Mouse (Mus musculus) forebrain, embryonic 12.5 days (tissue): ENCODE measurements around the gene Kcnq5. TPM values are rescaled to one million over a fixed set of nuclear protein-coding genes. Genes with fewer than 3 reads are reported as not detected.
"Not testable (repeated sequence)": the region's sequence is repeated elsewhere in the genome, so short reads cannot be mapped to it uniquely, and the experiment has no call there.

Experiments used
- ATAC-seq: fragments of 200-750 bp; cut with Nextera tagmentation; 2 replicates; pipeline ENCODE4 v1.8.0; 2017; ENCODE audit warnings: moderate TSS enrichment; ENCODE audit not compliant: low FRiP score
- H3K27ac ChIP-seq: fragments of 300-500 bp; sonication (generic); 2 replicates; pipeline ENCODE4 v1.5.1; 2016; ENCODE audit warnings: mild to moderate bottlenecking
- H3K27me3 ChIP-seq: fragments of 300-500 bp; sonication (generic); 2 replicates; pipeline ENCODE4 v1.6.1; 2016; ENCODE audit warnings: mild to moderate bottlenecking
- H3K36me3 ChIP-seq: fragments of 300-500 bp; sonication (generic); replicated peaks from 2 replicates; pipeline ENCODE4 v1.6.1; 2016; ENCODE audit warnings: mild to moderate bottlenecking
- H3K4me1 ChIP-seq: fragments of 300-500 bp; sonication (generic); 2 replicates; pipeline ENCODE4 v1.6.1; 2016
- H3K4me2 ChIP-seq: fragments of 300-500 bp; sonication (generic); 2 replicates; pipeline ENCODE4 v1.6.1; 2016; ENCODE audit warnings: mild to moderate bottlenecking, moderate library complexity
- H3K4me3 ChIP-seq: fragments of 300-500 bp; sonication (generic); replicated peaks from 2 replicates; pipeline ENCODE4 v1.5.1; 2016; ENCODE audit warnings: mild to moderate bottlenecking
- H3K9ac ChIP-seq: fragments of 300-500 bp; sonication (generic); 2 replicates; pipeline ENCODE4 v1.6.1; 2016; ENCODE audit warnings: mild to moderate bottlenecking
- H3K9me3 ChIP-seq: fragments of 300-500 bp; sonication (generic); 2 replicates; pipeline ENCODE4 v1.6.1; 2016
- WGBS: fragments of 180-500 bp; shearing (Covaris S2); methylation state at CpG from one replicate; pipeline ENCODE4 v1.1.7; 2016; 5-methylcytosine and 5-hydroxymethylcytosine counted together
- polyA plus RNA-seq: library from polyadenylated mRNA; unstranded; fragments of >200 nt; fragmentation: Nextera tagmentation; extraction: Ambion mirVana; gene quantifications from 2 replicates; pipeline ENCODE4 v1.2.1, GENCODE M21; 2016

Kcnq5 gene
- polyA plus RNA-seq, 1 experiment from 2014 or later = 0.88 TPM

GRCm38 (mm10) chr1:21431666-21432065, 530.1 kb downstream of the Kcnq5 start:
- Histone ChIP-seq H3K4me3 (no peak overlapping the region), H3K4me2 (no peak overlapping the region), H3K36me3 (no peaks in the 10 kb centered on the region), H3K4me1 (no peaks in the 10 kb centered on the region), H3K9ac (no peak overlapping the region), H3K27me3 (no peaks in the 10 kb centered on the region), H3K9me3 (no peaks in the 10 kb centered on the region), H3K27ac (no peak overlapping the region)
- WGBS = 93% methylated on average over 3 of the region's 3 CpGs
- ATAC-seq = no peak

GRCm38 (mm10) chr1:21428079-21428478, 533.7 kb downstream of the Kcnq5 start:
- no peaks in the 10 kb centered on the region for H3K9me3 ChIP-seq
- no peaks in the 10 kb centered on the region for H3K4me1 ChIP-seq
- WGBS = 83% methylated on average over 4 of the region's 4 CpGs
- no peaks in the 10 kb centered on the region for H3K27me3 ChIP-seq
- no peaks in the 10 kb centered on the region for H3K36me3 ChIP-seq
- H3K27ac ChIP-seq = no peak overlapping the region
- H3K4me3 ChIP-seq = no peak overlapping the region
- no peak overlapping the region for H3K4me2 ChIP-seq
- no peak overlapping the region for H3K9ac ChIP-seq
- no peak for ATAC-seq

DNA sequence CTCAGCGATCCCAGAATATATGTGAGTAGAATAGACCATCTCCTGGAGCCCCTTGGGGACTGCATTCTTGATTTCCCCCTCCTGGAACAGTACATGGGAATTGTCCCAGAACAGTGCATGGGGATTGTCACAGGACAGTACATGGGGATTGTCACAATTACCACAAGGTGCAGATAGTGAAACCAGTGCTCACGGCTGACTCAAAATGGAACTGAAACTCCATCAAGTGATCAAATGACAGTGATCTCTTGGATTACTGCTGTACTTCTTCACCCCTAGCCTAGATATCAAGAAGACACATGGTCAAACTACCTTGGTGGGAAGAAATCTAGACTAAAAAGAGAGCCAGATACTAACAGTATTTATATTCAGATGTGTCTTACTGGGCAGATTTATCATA, 536.1 kb downstream of the Kcnq5 start:
- H3K4me2 ChIP-seq = no peak overlapping the region
- no peak overlapping the region for H3K9ac ChIP-seq
- no peaks in the 10 kb centered on the region for H3K36me3 ChIP-seq
- H3K4me3 ChIP-seq = no peak overlapping the region
- no peaks in the 10 kb centered on the region for H3K27me3 ChIP-seq
- no peaks in the 10 kb centered on the region for H3K4me1 ChIP-seq
- WGBS = 87% methylated on average over 2 of the region's 2 CpGs
- H3K9me3 ChIP-seq = no peaks in the 10 kb centered on the region
- ATAC-seq = no peak
- H3K27ac ChIP-seq = no peak overlapping the region

DNA sequence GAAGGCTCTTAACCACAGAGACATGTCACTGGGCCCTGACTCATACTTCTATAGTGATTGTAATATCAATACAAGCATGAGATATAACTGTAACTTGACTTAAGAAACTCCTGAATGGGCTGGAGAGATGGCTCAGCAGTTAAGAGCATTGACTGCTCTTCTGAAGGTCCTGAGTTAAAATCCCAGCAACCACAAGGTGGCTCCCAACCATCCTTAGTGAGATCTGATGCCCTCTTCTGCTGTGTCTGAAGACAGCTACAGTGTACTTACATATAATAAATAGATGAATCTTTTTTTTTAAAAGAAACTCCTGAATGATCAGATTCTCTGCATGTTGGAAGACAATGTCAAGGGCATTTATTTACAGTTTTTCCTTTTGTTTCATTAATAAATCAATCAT, 542.4 kb downstream of the Kcnq5 start:
- no peak overlapping the region for H3K27ac ChIP-seq
- H3K36me3 ChIP-seq = no peaks in the 10 kb centered on the region
- no peak overlapping the region for H3K4me3 ChIP-seq

GRCm38 (mm10) chr1:21412197-21412555, 549.6 kb downstream of the Kcnq5 start:
- Histone ChIP-seq H3K27me3 (no peaks in the 10 kb centered on the region), H3K36me3 (no peaks in the 10 kb centered on the region), H3K9ac (no peak overlapping the region), H3K27ac (no peak overlapping the region), H3K4me1 (peaks cover 4% of the 10 kb centered on the region; the same call in 1 of the 2 replicates), H3K4me2 (no peak overlapping the region), H3K9me3 (no peaks in the 10 kb centered on the region), H3K4me3 (no peak overlapping the region)
- 90% methylated on average over 2 of the region's 2 CpGs for WGBS
- ATAC-seq = no peak

More for the DNA sequence above, 542.4 kb downstream of the Kcnq5 start:
- H3K9ac ChIP-seq = no peak overlapping the region
- H3K4me1 ChIP-seq = no peaks in the 10 kb centered on the region
- no peaks in the 10 kb centered on the region for H3K9me3 ChIP-seq
- no peak for ATAC-seq
- no peaks in the 10 kb centered on the region for H3K27me3 ChIP-seq
- no peak overlapping the region for H3K4me2 ChIP-seq

GRCm38 (mm10) chr1:21411331-21412196, 550.2 kb downstream of the Kcnq5 start:
- WGBS = 60% methylated on average over 18 of the region's 18 CpGs
- peak; percentile 68 for ATAC-seq

DNA sequence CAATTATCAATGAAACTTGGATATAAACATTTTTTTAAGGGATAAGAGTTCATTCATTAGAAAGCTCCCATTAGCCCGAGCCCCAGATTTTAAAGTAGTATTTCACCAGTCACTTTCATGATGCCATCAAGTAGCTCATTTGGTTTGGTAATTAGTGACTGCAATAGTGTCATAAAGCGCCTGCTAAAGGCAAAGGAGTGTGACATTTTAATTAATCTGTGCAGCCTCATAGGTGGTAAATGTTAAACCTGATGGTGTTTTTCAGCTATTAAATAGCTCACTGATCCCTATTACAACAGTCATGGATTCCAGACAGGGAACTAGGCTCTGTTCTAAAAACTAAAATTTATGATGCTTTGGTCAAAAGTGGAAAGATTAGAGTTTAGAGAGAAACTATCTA, 554.5 kb downstream of the Kcnq5 start:
- ATAC-seq = no peak
- Histone ChIP-seq H3K4me2 (no peak overlapping the region), H3K27me3 (no peaks in the 10 kb centered on the region), H3K4me3 (no peak overlapping the region), H3K36me3 (no peaks in the 10 kb centered on the region), H3K4me1 (peaks cover 4% of the 10 kb centered on the region; the same call in 1 of the 2 replicates), H3K27ac (no peak overlapping the region), H3K9ac (no peak overlapping the region), H3K9me3 (no peaks in the 10 kb centered on the region)
- 24% methylated on average over 2 of the region's 2 CpGs for WGBS

More at GRCm38 (mm10) chr1:21411331-21412196, 550.2 kb downstream of the Kcnq5 start:
- Histone ChIP-seq H3K27me3 (no peaks in the 10 kb centered on the region), H3K4me2 (no peak overlapping the region), H3K36me3 (no peaks in the 10 kb centered on the region), H3K4me3 (no peak overlapping the region), H3K27ac (no peak overlapping the region), H3K9me3 (no peaks in the 10 kb centered on the region), H3K4me1 (peaks cover 4% of the 10 kb centered on the region; the same call in 1 of the 2 replicates), H3K9ac (no peak overlapping the region)

DNA sequence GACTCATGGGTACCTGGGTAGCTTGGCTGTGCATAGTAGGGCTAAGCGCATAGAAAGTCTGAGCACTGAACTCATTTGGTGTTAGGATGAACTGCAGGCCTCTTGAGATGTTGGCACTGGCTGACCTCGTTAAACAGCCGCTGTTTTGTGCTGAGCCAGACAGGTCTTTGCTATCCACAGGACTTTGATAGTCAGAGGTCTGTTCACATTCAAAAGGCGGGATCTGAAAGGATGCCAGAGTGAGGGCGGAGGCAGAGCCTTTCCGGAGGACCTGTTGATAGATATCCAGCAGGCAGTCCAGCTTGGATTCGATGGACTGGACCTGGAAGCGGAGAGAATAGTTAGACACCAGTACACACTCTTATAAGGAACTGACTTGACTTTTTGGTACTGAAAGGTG, 558.9 kb downstream of the Kcnq5 start:
- no peaks in the 10 kb centered on the region for H3K36me3 ChIP-seq
- H3K4me1 ChIP-seq = no peaks in the 10 kb centered on the region
- no peak overlapping the region for H3K4me2 ChIP-seq
- no peaks in the 10 kb centered on the region for H3K9me3 ChIP-seq
- no peak overlapping the region for H3K27ac ChIP-seq
- WGBS = 71% methylated on average over 8 of the region's 8 CpGs
- no peak overlapping the region for H3K9ac ChIP-seq
- no peak overlapping the region for H3K4me3 ChIP-seq
- no peak for ATAC-seq
- H3K27me3 ChIP-seq = no peaks in the 10 kb centered on the region

GRCm38 (mm10) chr1:21391138-21391671, 570.5 kb downstream of the Kcnq5 start:
- no peak overlapping the region for H3K27ac ChIP-seq
- no peak overlapping the region for H3K4me2 ChIP-seq
- no peak for ATAC-seq
- H3K4me1 ChIP-seq = no peaks in the 10 kb centered on the region
- no peak overlapping the region for H3K4me3 ChIP-seq
- no peaks in the 10 kb centered on the region for H3K27me3 ChIP-seq
- no peaks in the 10 kb centered on the region for H3K9me3 ChIP-seq
- H3K9ac ChIP-seq = no peak overlapping the region
- H3K36me3 ChIP-seq = no peaks in the 10 kb centered on the region
- WGBS = 87% methylated on average over 6 of the region's 6 CpGs

DNA sequence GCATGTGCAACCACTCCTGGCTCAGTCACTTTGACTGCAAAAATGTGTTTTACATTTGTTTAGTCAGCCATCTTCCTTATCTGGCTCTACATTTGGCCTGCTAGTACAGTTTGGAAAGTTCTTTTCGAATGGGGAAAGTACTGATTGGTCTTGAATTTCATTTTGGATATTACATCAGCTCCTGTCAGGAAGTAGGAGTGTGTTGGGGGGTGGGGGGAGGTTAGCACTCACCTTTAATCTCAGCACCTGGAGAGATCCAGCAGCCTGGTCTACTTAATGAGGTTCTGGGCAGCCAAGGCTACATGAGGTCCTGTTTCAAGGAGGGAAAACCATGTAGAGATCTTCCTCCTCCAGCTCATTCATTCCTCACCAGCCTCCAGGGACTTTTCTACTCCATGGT, 578.5 kb downstream of the Kcnq5 start, which contains the start of gene Khdc1b:
Gene Khdc1b (plus strand): TSS at position 301 of the 400 bp plus-strand sequence.
- 85% methylated on average over 1 of the region's 1 CpGs for WGBS
- H3K4me3 ChIP-seq = no peak within 1 kb of the TSS
- no peak within 1 kb of the TSS for H3K9ac ChIP-seq
- no peak for ATAC-seq
- no peaks in the 10 kb centered on the region for H3K36me3 ChIP-seq
- no peaks in the 10 kb centered on the region for H3K9me3 ChIP-seq
- H3K27me3 ChIP-seq = no peaks in the 10 kb centered on the region
- no peaks in the 10 kb centered on the region for H3K4me1 ChIP-seq
- no peak within 1 kb of the TSS for H3K4me2 ChIP-seq
- no peak within 1 kb of the TSS for H3K27ac ChIP-seq

DNA sequence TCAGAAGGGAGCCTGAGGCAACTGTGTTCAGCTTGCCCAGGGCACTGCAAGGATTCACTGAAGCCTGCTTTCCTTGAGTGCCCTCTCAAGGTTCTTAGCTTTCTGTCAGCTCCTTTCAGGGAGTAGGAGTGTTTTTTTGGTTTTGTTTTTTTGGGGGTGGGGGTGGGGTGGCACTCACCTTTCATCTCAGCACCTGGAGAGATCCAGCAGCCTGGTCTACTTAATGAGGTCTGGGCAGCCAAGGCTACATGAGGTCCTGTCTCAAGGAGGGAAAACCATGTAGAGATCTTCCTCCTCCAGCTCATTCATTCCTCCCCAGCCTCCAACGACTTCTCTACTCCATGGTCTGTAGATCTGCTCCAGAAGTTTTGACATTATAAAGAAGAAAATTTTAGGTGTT, 593.7 kb downstream of the Kcnq5 start, which contains the start of gene Khdc1c:
Gene Khdc1c (plus strand): TSS at position 301 of the 400 bp plus-strand sequence.
- not testable (repeated sequence) for H3K4me3 ChIP-seq, H3K27ac ChIP-seq, H3K27me3 ChIP-seq, ATAC-seq, H3K9ac ChIP-seq, H3K9me3 ChIP-seq, H3K4me2 ChIP-seq, H3K4me1 ChIP-seq, H3K36me3 ChIP-seq
- 56% methylated on average over 1 of the region's 1 CpGs for WGBS

GRCm38 (mm10) chr1:21349341-21349740, 612.4 kb downstream of the Kcnq5 start, which contains the start of gene Khdc1a:
Gene Khdc1a, plus strand, starts transcription at chr1:21349641.
- no peak for ATAC-seq
- H3K36me3 ChIP-seq = no peaks in the 10 kb centered on the region
- no peak within 1 kb of the TSS for H3K4me2 ChIP-seq

More at GRCm38 (mm10) chr1:21349341-21349740, 612.4 kb downstream of the Kcnq5 start, which contains the start of gene Khdc1a:
- H3K27ac ChIP-seq = no peak within 1 kb of the TSS
- no peak within 1 kb of the TSS for H3K9ac ChIP-seq
- H3K4me3 ChIP-seq = no peak within 1 kb of the TSS
- H3K4me1 ChIP-seq = no peaks in the 10 kb centered on the region
- 77% methylated on average over 2 of the region's 2 CpGs for WGBS
- H3K9me3 ChIP-seq = no peaks in the 10 kb centered on the region
- H3K27me3 ChIP-seq = no peaks in the 10 kb centered on the region
